Mouse (Mus musculus) ES-E14 (cell line): Measurements from ENCODE around the gene Kcnip1. TPM values are rescaled to one million over a fixed set of nuclear protein-coding genes. Genes with fewer than 3 reads are reported as not detected.
A peak's percentile ranks its signal among the peaks of the same experiment; 100 is the strongest.

Source experiments
- DNase-seq: peaks from one replicate; pipeline ENCODE4 v3.0.0-alpha.2; 2013; ENCODE audit warnings: low read depth, low spot score
- H3K27ac ChIP-seq: 2 replicates; pipeline ENCODE4 v1.5.1; 2012; ENCODE audit warnings: low read depth, mild to moderate bottlenecking, low read length, moderate library complexity, mixed read lengths; ENCODE audit not compliant: poor library complexity, insufficient read depth, severe bottlenecking
- H3K36me3 ChIP-seq: 2 replicates; pipeline ENCODE4 v1.6.1; 2012; ENCODE audit warnings: mild to moderate bottlenecking, low read length, moderate library complexity, mixed read lengths; ENCODE audit not compliant: control insufficient read depth, poor library complexity, insufficient read depth, severe bottlenecking
- H3K4me1 ChIP-seq, 2 experiments: fragments of 150-350 bp in 1 of 2; sonication (generic) in 1 of 2; 2 replicates each; pipeline ENCODE4 v1.6.1; 2012; ENCODE audit warnings: low read length in 2 of 2, mild to moderate bottlenecking in 1 of 2, mixed read lengths in 1 of 2; ENCODE audit not compliant: control insufficient read depth in 2 of 2, insufficient read depth in 2 of 2, poor library complexity in 1 of 2
- H3K4me3 ChIP-seq, 2 experiments: fragments of 150-350 bp in 1 of 2; sonication (generic) in 1 of 2; 2 replicates each; pipeline ENCODE4 v1.5.1; 2012; ENCODE audit warnings: low read length in 2 of 2, low read depth in 1 of 2, mild to moderate bottlenecking in 1 of 2, mixed read lengths in 1 of 2; ENCODE audit not compliant: insufficient read depth in 1 of 2, poor library complexity in 1 of 2, severe bottlenecking in 1 of 2
- H3K9ac ChIP-seq: 2 replicates; pipeline ENCODE4 v1.6.1; 2012; ENCODE audit warnings: low read depth, mild to moderate bottlenecking, low read length, mixed read lengths; ENCODE audit not compliant: poor library complexity, insufficient read depth, severe bottlenecking
- H3K9me3 ChIP-seq: fragments of 150-350 bp; sonication (generic); 2 replicates; pipeline ENCODE4 v1.6.1; 2012; ENCODE audit warnings: low read depth, mild to moderate bottlenecking, low read length; ENCODE audit not compliant: control insufficient read depth, insufficient read depth
- CHD2 ChIP-seq: IDR thresholded peaks from 2 replicates; pipeline ENCODE4 v1.6.1; 2014; ENCODE audit warnings: mild to moderate bottlenecking, low read depth, low read length, inconsistent platforms
- HCFC1 ChIP-seq: IDR thresholded peaks from 2 replicates; pipeline ENCODE4 v1.6.1; 2012; ENCODE audit warnings: low read length, inconsistent platforms, borderline replicate concordance; ENCODE audit not compliant: insufficient read depth
- MAFK ChIP-seq: IDR thresholded peaks from 2 replicates; pipeline ENCODE4 v1.6.1; 2014; ENCODE audit warnings: mild to moderate bottlenecking, low read depth, low read length, inconsistent platforms; ENCODE audit not compliant: insufficient read depth
- ZC3H11A ChIP-seq: IDR thresholded peaks from 2 replicates; pipeline ENCODE4 v1.6.1; 2012; ENCODE audit warnings: low read depth, mild to moderate bottlenecking, inconsistent platforms, low read length, borderline replicate concordance
- ZNF384 ChIP-seq: IDR thresholded peaks from 2 replicates; pipeline ENCODE4 v1.6.1; 2012; ENCODE audit warnings: low read depth, low read length, inconsistent platforms
- in situ Hi-C, 2 experiments: fragments of 600-800 bp; cut with MboI; formaldehyde crosslinking; loops; one replicate each; pipeline ENCODE4 v1.15.1; 2025; ENCODE audit warnings: low sequenced_read_pairs in 2 of 2, inconsistent platforms in 1 of 2; ENCODE audit not compliant: unreplicated experiment in 2 of 2
- total RNA-seq: library from RNA; depleted of rRNA; stranded (reverse); fragments of 300-350 nt; gene quantifications from 2 replicates; pipeline ENCODE4 v1.2.3, GENCODE M21; 2012

Gene Kcnip1
- total RNA-seq, 1 experiment, result 0.22 TPM

DNA sequence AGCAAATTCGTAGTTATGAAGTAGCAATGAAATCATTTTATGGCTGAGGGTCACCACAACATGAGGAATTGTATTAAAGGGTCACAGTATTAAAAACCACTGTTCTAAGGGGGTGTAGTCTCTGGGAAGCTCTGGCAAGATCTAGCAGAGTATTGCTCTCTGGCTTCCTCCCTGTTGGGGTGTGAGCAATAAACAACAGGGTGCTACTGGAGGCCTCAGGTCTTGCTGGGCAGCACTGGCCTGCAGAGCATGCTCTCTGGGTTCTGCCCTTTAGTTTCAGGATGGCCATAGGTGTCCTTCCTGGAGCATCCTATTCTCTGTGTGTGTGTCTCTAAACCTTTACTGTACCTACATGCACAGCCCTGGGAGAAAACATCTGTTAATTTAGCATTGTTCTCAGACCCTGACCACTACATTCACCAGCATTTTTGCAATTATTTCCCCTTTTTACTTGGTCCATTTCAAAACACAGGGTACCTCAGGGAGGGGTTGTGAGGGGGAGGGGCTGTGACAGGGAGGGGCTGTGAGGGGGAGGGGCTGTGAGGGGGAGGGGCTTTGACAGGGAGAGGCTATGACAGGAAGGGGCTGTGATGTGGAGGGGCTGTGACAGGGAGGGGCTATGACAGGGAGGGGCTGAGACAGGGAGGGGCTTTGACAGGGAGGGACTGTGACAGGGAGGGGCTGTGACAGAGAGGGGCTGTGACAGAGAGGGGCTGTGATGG is 291.6 kb downstream of the Kcnip1 start:
- Histone ChIP-seq H3K9me3 (no peaks in the 10 kb centered on the region), H3K27ac (no peak overlapping the region), H3K4me1 (no peaks in the 10 kb centered on the region), H3K36me3 (no peaks in the 10 kb centered on the region), H3K4me3 (no peak overlapping the region), H3K9ac (no peak overlapping the region)
- in situ Hi-C loops, result loop anchor here in 1 of 2 experiments (25.0 kb wide), 1 partner anchor 514 kb away; no protein-coding TSS in a partner anchor
- no peak for TF ChIP-seq HCFC1
- no peak for TF ChIP-seq CHD2
- no peak for TF ChIP-seq ZNF384
- TF ChIP-seq MAFK, result no peak
- no peak for TF ChIP-seq ZC3H11A
- DNase-seq, result no peak

DNA sequence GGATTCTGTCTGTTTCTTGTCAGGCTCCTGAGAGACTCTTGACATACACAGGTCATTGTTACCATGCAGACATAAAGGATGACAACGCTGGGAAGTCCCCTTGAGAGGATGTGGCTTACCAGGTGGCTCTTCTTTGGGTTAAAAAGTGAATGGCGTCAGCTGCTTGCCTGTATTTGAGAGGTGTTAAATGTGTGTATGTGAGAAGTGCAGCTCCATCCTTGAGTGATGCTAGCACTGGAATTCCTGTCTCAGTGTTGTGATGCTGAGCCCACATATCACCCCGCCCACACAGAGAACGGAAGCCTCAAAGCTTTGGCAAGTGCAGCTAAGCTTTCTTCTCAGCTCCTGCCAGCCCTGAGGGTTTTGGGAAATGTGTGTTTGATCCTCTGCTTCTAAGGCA is 292.2 kb downstream of the Kcnip1 start:
- Histone ChIP-seq H3K9ac (no peak overlapping the region), H3K9me3 (no peaks in the 10 kb centered on the region), H3K4me1 (no peaks in the 10 kb centered on the region), H3K36me3 (no peaks in the 10 kb centered on the region), H3K27ac (no peak overlapping the region), H3K4me3 (no peak overlapping the region)
- in situ Hi-C loops, result loop anchor here in 1 of 2 experiments (25.0 kb wide), 1 partner anchor 513 kb away; no protein-coding TSS in a partner anchor
- TF ChIP-seq HCFC1, result no peak
- no peak for DNase-seq

DNA sequence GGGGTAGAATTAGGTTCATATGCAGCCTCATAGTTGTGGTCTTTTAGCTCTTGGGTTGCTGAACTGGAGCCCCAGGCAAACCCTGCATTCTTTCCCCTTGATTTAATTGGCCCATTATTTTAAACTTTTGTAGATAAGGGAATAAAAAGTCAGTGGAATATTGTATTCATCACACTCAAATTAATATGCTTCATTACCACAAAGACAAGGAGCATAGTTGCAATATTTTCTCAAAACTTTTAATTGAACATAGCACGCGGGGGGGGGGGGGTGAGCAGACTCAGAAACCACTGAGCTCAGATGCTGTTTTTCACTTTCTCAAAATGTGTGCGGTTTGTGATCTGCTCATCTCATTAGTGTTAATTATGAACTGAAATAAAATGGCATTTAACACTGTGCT is 302.8 kb downstream of the Kcnip1 start:
- in situ Hi-C loops, result no loop called here
- Histone ChIP-seq H3K9ac (no peak overlapping the region), H3K36me3 (no peaks in the 10 kb centered on the region), H3K27ac (no peak overlapping the region), H3K4me3 (no peak overlapping the region), H3K4me1 (no peaks in the 10 kb centered on the region), H3K9me3 (no peaks in the 10 kb centered on the region)
- no peak for TF ChIP-seq ZC3H11A
- TF ChIP-seq CHD2, result no peak
- no peak for TF ChIP-seq MAFK
- TF ChIP-seq ZNF384, result no peak
- TF ChIP-seq HCFC1, result no peak
- DNase-seq, result no peak

DNA sequence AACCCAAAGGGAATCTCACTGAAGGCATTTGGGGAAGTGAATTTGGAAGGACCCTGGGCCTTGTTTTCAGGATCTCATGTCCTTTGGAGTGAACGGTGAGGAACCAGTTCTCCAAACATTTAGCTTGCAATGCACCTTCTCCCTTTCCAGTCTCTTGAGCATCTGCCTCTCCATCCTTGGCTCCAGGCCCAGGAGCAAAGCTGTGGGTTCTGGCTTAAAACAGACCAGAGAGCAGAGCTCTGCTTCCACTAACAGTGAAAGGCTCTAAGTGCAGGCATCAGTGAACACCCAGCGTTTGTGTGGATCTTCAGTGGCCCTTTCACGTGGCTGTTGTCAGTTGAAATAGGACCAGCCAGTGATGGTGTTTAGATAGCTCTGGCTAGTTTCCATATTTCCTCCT is 307.0 kb downstream of the Kcnip1 start:
- in situ Hi-C loops, result no loop called here
- Histone ChIP-seq H3K9me3 (no peaks in the 10 kb centered on the region), H3K4me1 (no peaks in the 10 kb centered on the region), H3K36me3 (no peaks in the 10 kb centered on the region), H3K9ac (no peak overlapping the region), H3K4me3 (no peak overlapping the region), H3K27ac (no peak overlapping the region)
- TF ChIP-seq MAFK (no peak), HCFC1 (no peak), CHD2 (no peak), ZNF384 (no peak), ZC3H11A (no peak)
- no peak for DNase-seq

DNA sequence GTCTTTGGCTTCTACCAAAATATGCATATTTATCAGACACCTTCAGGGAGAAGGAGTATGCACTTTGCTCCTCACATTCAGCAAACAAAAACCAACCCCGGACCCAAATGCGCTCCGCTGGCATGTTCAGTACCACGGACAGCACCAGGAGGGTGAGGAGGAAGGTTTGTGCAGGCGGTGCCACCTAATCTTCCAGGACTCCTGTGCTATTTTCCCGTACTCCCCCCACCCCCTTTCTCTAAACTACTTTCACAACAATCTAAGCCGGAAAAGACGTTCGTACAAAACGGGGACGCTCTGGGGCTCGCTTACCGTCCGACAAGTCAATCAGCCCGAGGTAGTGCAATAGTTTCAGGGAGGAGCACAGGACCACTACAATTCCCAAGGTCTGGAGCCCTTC is 312.8 kb downstream of the Kcnip1 start:
- Histone ChIP-seq H3K9me3 (no peaks in the 10 kb centered on the region), H3K9ac (no peak overlapping the region), H3K4me1 (no peaks in the 10 kb centered on the region; a peak in 1 of 4 replicates), H3K4me3 (peak overlapping the region in 1 of 2 experiments; percentile 42; a peak in 2 of 4 replicates), H3K27ac (no peak overlapping the region), H3K36me3 (no peaks in the 10 kb centered on the region)
- TF ChIP-seq CHD2 (no peak), ZC3H11A (no peak), HCFC1 (no peak), ZNF384 (no peak), MAFK (no peak)
- DNase-seq, result peak; percentile 69
- in situ Hi-C loops, result no loop called here
